ENCODE assay signal across 8 mouse cellular contexts in the genomic region with DNA sequence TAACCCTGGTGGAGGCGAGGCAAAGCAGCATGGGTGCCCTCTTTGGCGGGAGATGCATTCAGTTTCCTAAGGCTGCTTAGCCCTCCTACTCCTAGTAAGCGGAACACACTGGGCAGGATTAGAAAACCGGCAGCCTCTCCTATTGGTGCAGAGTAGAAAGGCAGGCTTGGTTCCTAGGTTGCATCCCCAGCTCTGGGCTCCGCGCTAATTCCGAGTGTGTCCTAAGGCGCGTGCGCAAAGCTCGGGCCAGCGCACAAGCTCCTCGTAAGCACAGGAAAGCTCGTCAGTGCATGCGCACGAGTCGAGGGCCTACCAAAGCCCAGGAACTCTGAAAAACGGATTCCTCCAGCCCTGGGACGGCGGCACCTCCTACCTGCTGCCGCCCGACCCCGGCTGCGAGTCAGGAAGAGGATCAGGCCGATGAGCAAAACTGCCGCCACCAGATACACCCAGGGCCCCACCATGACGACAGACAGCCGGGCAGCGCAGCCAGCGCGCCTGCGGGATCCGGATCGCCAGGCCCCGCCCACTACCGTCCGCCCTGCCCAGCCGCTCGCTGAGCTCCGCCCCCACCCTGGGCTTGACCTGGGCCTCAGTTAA. TPM values are rescaled to one million over a fixed set of nuclear protein-coding genes. Genes with fewer than 3 reads are reported as not detected.
DNase-seq lines count a peak whose midpoint lies in the region; ATAC-seq lines count a peak whose summit lies in the region.

A gene (minus strand): TSS at position 558 of the 600 bp plus-strand sequence.

- ATAC-seq in hematopoietic stem cell, adult 5-6 weeks (replicated peaks in 1 of 2; ENCODE audit: insufficient read depth in 1 of 2, low FRiP score in 2 of 2, low TSS enrichment in 1 of 2, low read depth in 1 of 2, poor library complexity in 2 of 2, severe bottlenecking in 2 of 2), result peak; percentile 87 to 88
- ATAC-seq in lung, embryonic 16.5 days (ENCODE audit: low read depth), result peak; percentile 98

- H3K9me3 ChIP-seq in lung, embryonic 16.5 days (ENCODE audit: control insufficient read depth, low read length), result no peaks in the 10 kb centered on the region

- no peaks in the 10 kb centered on the region for H3K27me3 ChIP-seq in lung, embryonic 16.5 days (ENCODE audit: control insufficient read depth, insufficient read depth, low read depth, low read length)

- peaks cover 12% of the 10 kb centered on the region for H3K36me3 ChIP-seq in lung, embryonic 16.5 days (ENCODE audit: control insufficient read depth, insufficient read depth, low read length)

- H3K4me2 ChIP-seq in lung, embryonic 16.5 days (ENCODE audit: low read depth, low read length), result peak within 1 kb of the TSS; percentile 88

- H3K4me1 ChIP-seq in lung, embryonic 16.5 days (replicated peaks; ENCODE audit: control insufficient read depth, insufficient read depth, low read length), result peaks cover 22% of the 10 kb centered on the region

- H3K27ac ChIP-seq in lung, embryonic 16.5 days (ENCODE audit: low read length), result peak within 1 kb of the TSS; percentile 99

- DNase-seq in MEL-GATA-1-ER (ENCODE audit: extremely low read depth, low read depth), result peak; percentile 95
- peak; percentile 94 for DNase-seq in cerebellum, adult 8-10 months
- peak; percentile 97 for DNase-seq in forelimb bud, embryonic 11.5 days (ENCODE audit: low read depth, low spot score)
- DNase-seq in layer of hippocampus, adult 9-10 months (ENCODE audit: low spot score), result peak; percentile 92
- peak; percentile 86 for DNase-seq in ovary, postnatal 10 days (ENCODE audit: low spot score)
- DNase-seq in thymus, postnatal 10 days (ENCODE audit: low spot score in 2 of 2), result peak; percentile 77 to 79

- WGBS in lung, embryonic 16.5 days, result under 1% methylated on average over 40 of the region's 40 CpGs

- H3K9ac ChIP-seq in lung, embryonic 16.5 days (ENCODE audit: low read length), result peak within 1 kb of the TSS; percentile 95

- H3K4me3 ChIP-seq in lung, embryonic 16.5 days (ENCODE audit: low read length), result peak within 1 kb of the TSS; percentile 82

RNA-seq across cellular contexts. Expression of the gene that starts here (rescaled TPM):
- total RNA-seq in hematopoietic stem cell, adult 5-6 weeks (2017), result 97.6 and 97.7 TPM in 2 replicates
- polyA plus RNA-seq in lung, embryonic 16.5 days (2015; fragmentation: Nextera tagmentation; extraction: Ambion mirVana), result 64.9 and 65.7 TPM in 2 replicates

Comparison
In these comparisons a context has a peak if more than half of its experiments do, and no peak if none do; other contexts are left out.
1. Peak in every context shown above with its lines: DNase-seq, ATAC-seq, H3K4me3 ChIP-seq and H3K27ac ChIP-seq.